Mouse (Mus musculus) bone marrow, adult 2 months (tissue): ENCODE measurements around the gene Gpr165.

ENCODE experiments used
- CTCF ChIP-seq: fragments of 200-500 bp; IDR thresholded peaks from 2 replicates; pipeline ENCODE4 v1.5.1; 2011; ENCODE audit warnings: low read length, control low read depth; ENCODE audit not compliant: control insufficient read depth, insufficient read depth
- POLR2A ChIP-seq: fragments of 200-500 bp; IDR thresholded peaks from 2 replicates; pipeline ENCODE4 v1.6.1; 2011; ENCODE audit warnings: low read depth, mild to moderate bottlenecking, control low read depth, low read length, borderline replicate concordance; ENCODE audit not compliant: control insufficient read depth

DNA sequence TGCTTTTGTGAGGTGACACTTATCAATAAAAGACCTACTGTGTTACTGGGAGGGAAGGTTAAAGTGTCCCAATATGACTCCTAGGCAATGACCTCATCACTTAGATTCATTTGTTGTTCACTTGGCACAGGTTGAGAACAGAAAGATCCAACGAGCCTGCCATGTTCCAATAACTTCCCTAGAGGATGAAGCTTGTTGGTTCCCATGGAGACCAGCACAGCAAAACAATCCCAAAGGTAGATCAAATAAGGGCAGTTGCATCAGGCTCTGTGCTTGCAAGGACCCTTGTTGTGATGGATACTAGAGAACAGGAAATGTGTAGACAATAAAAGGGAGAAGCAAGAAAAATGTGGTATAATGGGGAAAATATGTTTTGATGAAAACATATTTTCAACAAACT is 38.4 kb upstream of the Gpr165 start:
- TF ChIP-seq CTCF (no peak), POLR2A (no peak)
